Mouse (Mus musculus) liver, postnatal 0 days (tissue): Measurements from ENCODE around the gene St6galnac6. TPM values are rescaled to one million over a fixed set of nuclear protein-coding genes. Genes with fewer than 3 reads are reported as not detected.

Experiments used
- ATAC-seq: fragments of 200-750 bp; cut with Nextera tagmentation; 2 replicates; pipeline ENCODE4 v1.8.0; 2017; ENCODE audit warnings: mild to moderate bottlenecking, moderate library complexity
- DNase-seq: peaks from one replicate; pipeline ENCODE4 v3.0.0-alpha.2; 2016
- H3K27ac ChIP-seq: fragments of 300-500 bp; sonication (generic); 2 replicates; pipeline ENCODE4 v1.5.1; 2014; ENCODE audit warnings: antibody characterized with exemption, moderate library complexity, mild to moderate bottlenecking, low read depth
- H3K27me3 ChIP-seq: fragments of 300-500 bp; sonication (generic); 2 replicates; pipeline ENCODE4 v1.6.1; 2014; ENCODE audit warnings: low read length, control low read depth, mixed read lengths; ENCODE audit not compliant: insufficient read depth
- H3K36me3 ChIP-seq: fragments of 300-500 bp; sonication (generic); replicated peaks from 2 replicates; pipeline ENCODE4 v1.6.1; 2014; ENCODE audit warnings: mild to moderate bottlenecking, control low read depth, low read length, moderate library complexity, mixed read lengths; ENCODE audit not compliant: insufficient read depth
- H3K4me1 ChIP-seq: fragments of 300-500 bp; sonication (generic); 2 replicates; pipeline ENCODE4 v1.6.1; 2014; ENCODE audit warnings: antibody characterized with exemption, mild to moderate bottlenecking, control low read depth; ENCODE audit not compliant: insufficient read depth
- H3K4me2 ChIP-seq: fragments of 300-500 bp; sonication (generic); 2 replicates; pipeline ENCODE4 v1.6.1; 2014; ENCODE audit warnings: low read depth, mild to moderate bottlenecking, low read length, moderate library complexity, mixed read lengths
- H3K4me3 ChIP-seq: fragments of 300-500 bp; sonication (generic); 2 replicates; pipeline ENCODE4 v1.5.1; 2014; ENCODE audit warnings: low read depth, low read length
- H3K9ac ChIP-seq: fragments of 300-500 bp; sonication (generic); replicated peaks from 2 replicates; pipeline ENCODE4 v1.6.1; 2014; ENCODE audit warnings: mild to moderate bottlenecking, moderate library complexity
- H3K9me3 ChIP-seq: fragments of 300-500 bp; sonication (generic); 2 replicates; pipeline ENCODE4 v1.6.1; 2016; ENCODE audit warnings: mild to moderate bottlenecking, control low read depth, low read length, mixed read lengths
- CTCF ChIP-seq: sonication (generic); IDR thresholded peaks from 2 replicates; pipeline ENCODE4 v1.5.1; 2016; ENCODE audit warnings: antibody characterized with exemption, low read depth
- EP300 ChIP-seq: IDR thresholded peaks from 2 replicates; pipeline ENCODE4 v1.6.1; 2016; ENCODE audit warnings: antibody characterized with exemption, low read depth, mild to moderate bottlenecking
- WGBS: fragments of 180-500 bp; shearing (Covaris S2); extraction: QIAGEN DNeasy Blood & Tissue Kit; methylation state at CpG from one replicate; pipeline ENCODE4 v1.1.7; 2014; ENCODE audit not compliant: insufficient replicate concordance; 5-methylcytosine and 5-hydroxymethylcytosine counted together
- polyA plus RNA-seq: library from polyadenylated mRNA; unstranded; fragments of >200 nt; fragmentation: Nextera tagmentation; extraction: Ambion mirVana; gene quantifications from 2 replicates; pipeline ENCODE4 v1.2.1, GENCODE M21; 2015

Gene St6galnac6
- polyA plus RNA-seq, 1 experiment from 2014 or later = 14.0 TPM

DNA sequence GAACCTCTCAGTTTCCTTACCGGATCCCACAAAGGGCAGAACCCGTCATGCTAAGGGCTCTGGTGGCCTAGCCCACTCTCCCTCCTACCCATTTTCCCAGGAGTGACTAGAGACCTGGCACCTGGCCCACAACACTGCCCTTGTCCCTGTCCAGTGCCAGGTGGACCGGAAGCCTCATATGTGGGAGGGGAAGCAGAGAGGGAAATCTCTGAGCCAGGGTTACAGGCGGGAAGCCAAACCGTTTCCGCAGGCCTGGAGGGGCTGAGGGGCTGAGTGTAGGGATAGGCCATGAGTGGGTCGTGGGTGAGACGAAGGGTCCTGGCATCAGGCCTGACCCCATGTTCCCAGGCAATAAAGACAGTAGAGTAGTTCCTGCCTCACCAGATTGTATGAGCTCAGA, 1.0 kb upstream of the St6galnac6 start:
- Histone ChIP-seq H3K9me3 (no peaks in the 10 kb centered on the region), H3K36me3 (0 out of 2 replicates have a peak, but pooled peaks cover 3% of the 10 kb centered on the region), H3K4me2 (no peak overlapping the region), H3K4me3 (no peak overlapping the region), H3K9ac (no peak overlapping the region), H3K4me1 (peaks cover 10% of the 10 kb centered on the region), H3K27me3 (no peaks in the 10 kb centered on the region), H3K27ac (no peak overlapping the region)
- no peak for ATAC-seq
- TF ChIP-seq CTCF (no peak), EP300 (no peak)
- WGBS = 85% methylated on average over 8 of the region's 8 CpGs
- no peak for DNase-seq

GRCm38 (mm10) chr2:32601417-32602065, 2.0 kb downstream of the St6galnac6 start:
- peak; percentile 72 for TF ChIP-seq CTCF
- no peak for TF ChIP-seq EP300
- no peak overlapping the region for H3K9ac ChIP-seq
- no peak overlapping the region for H3K4me2 ChIP-seq
- no peaks in the 10 kb centered on the region for H3K27me3 ChIP-seq
- 40% methylated on average over 8 of the region's 8 CpGs for WGBS
- H3K9me3 ChIP-seq = no peaks in the 10 kb centered on the region
- H3K4me3 ChIP-seq = no peak overlapping the region
- 0 out of 2 replicates have a peak, but pooled peaks cover 3% of the 10 kb centered on the region for H3K36me3 ChIP-seq
- no peak overlapping the region for H3K27ac ChIP-seq
- peaks cover 12% of the 10 kb centered on the region for H3K4me1 ChIP-seq
- DNase-seq = peak; percentile 73
- peak; percentile 69 for ATAC-seq

- 0 out of 2 replicates have a peak overlapping the region, but pooled peaks have one; percentile 17 for H3K9ac ChIP-seq
- peak; percentile 94 for TF ChIP-seq CTCF
- no peak for TF ChIP-seq EP300
- ATAC-seq (peak; percentile 35; the same call in 1 of the 2 replicates), DNase-seq (peak; percentile 91)
- H3K27me3 ChIP-seq = no peaks in the 10 kb centered on the region
- WGBS = under 1% methylated on average over 11 of the region's 11 CpGs
- H3K27ac ChIP-seq = no peak overlapping the region
- peaks cover 21% of the 10 kb centered on the region for H3K4me1 ChIP-seq
- H3K4me3 ChIP-seq = peak overlapping the region; percentile 36
- no peaks in the 10 kb centered on the region for H3K36me3 ChIP-seq
- no peaks in the 10 kb centered on the region for H3K9me3 ChIP-seq
- H3K4me2 ChIP-seq = peak overlapping the region; percentile 73
Measured at GRCm38 (mm10) chr2:32602600-32603054, 3.1 kb downstream of the St6galnac6 start.

GRCm38 (mm10) chr2:32604631-32605030, 5.1 kb downstream of the St6galnac6 start:
- Histone ChIP-seq H3K9me3 (no peaks in the 10 kb centered on the region), H3K27me3 (no peaks in the 10 kb centered on the region), H3K36me3 (no peaks in the 10 kb centered on the region), H3K4me3 (no peak overlapping the region), H3K9ac (no peak overlapping the region), H3K27ac (no peak overlapping the region), H3K4me1 (peaks cover 38% of the 10 kb centered on the region), H3K4me2 (no peak overlapping the region)
- no peak for DNase-seq
- no peak for ATAC-seq
- WGBS = 46% methylated on average over 10 of the region's 10 CpGs
- TF ChIP-seq CTCF (no peak), EP300 (no peak)

DNA sequence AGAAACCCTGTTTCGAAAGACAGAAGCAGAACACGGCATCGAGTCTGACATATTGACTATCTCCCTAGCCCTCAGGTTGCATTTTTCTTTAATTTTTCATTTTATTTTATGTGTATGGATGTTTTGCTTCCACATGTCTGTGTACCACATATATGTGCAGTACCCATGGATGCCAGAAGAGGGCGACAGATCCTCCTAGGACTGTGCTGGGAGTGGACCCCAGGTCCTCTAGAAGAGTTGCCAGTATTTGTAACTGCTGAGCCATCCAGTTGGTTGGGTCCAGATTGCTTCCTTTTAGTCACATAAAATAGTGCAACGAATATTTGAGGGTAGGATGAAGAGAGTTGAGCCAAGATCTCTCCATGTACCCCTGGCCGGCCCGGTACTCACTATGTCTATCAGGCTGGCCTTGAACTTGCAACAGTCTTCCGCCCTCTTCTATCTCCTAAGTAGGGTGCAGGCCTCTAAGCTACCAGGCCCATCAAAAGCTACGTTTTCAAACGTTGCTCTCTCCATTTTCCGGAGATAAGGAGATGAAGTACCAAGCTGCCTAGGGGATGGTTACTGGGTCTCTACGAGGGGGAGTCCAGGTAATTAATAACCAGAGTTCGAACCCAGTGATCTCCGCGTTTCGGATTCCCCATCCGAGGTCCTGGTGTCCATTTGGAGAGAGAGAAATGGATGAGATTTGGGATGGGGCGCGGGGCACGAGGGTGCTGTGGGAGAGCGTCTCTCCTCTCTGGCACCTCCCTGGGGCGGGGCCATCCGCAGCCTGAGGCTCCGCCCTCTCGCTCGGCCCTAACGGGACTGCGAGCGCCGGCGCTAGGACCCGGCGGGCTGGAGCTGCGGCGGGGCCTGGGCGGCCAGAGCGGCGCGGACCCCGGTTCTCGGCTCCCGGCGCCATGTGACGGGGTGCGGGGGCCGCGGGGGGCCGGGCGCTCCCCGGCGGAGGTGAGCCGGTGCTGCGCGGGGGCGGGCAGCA, 6.9 kb downstream of the St6galnac6 start:
- H3K27me3 ChIP-seq = no peaks in the 10 kb centered on the region

More for the DNA sequence above, 6.9 kb downstream of the St6galnac6 start:
- peak overlapping the region; percentile 91 for H3K4me2 ChIP-seq
- peak overlapping the region; percentile 93; the same call in 1 of the 2 replicates for H3K27ac ChIP-seq
- 13% methylated on average over 39 of the region's 55 CpGs for WGBS
- peak; percentile 84 for TF ChIP-seq CTCF
- TF ChIP-seq EP300 = no peak
- H3K4me3 ChIP-seq = peak overlapping the region; percentile 67
- ATAC-seq = peak; percentile 69
- peak; percentile 91 for DNase-seq
- H3K4me1 ChIP-seq = peaks cover 50% of the 10 kb centered on the region
- H3K9ac ChIP-seq = peak overlapping the region; percentile 70
- H3K36me3 ChIP-seq = no peaks in the 10 kb centered on the region
- H3K9me3 ChIP-seq = no peaks in the 10 kb centered on the region
